Mouse (Mus musculus): Measurements from ENCODE around the gene C1rl. TPM values are rescaled to one million over a fixed set of nuclear protein-coding genes. Genes with fewer than 3 reads are reported as not detected.
"Not testable (repeated sequence)": the region's sequence is repeated elsewhere in the genome, so short reads cannot be mapped to it uniquely, and the experiment has no call there.

Gene C1rl
- polyA plus RNA-seq, 1 experiment from 2014 or later = 0.45 TPM

DNA sequence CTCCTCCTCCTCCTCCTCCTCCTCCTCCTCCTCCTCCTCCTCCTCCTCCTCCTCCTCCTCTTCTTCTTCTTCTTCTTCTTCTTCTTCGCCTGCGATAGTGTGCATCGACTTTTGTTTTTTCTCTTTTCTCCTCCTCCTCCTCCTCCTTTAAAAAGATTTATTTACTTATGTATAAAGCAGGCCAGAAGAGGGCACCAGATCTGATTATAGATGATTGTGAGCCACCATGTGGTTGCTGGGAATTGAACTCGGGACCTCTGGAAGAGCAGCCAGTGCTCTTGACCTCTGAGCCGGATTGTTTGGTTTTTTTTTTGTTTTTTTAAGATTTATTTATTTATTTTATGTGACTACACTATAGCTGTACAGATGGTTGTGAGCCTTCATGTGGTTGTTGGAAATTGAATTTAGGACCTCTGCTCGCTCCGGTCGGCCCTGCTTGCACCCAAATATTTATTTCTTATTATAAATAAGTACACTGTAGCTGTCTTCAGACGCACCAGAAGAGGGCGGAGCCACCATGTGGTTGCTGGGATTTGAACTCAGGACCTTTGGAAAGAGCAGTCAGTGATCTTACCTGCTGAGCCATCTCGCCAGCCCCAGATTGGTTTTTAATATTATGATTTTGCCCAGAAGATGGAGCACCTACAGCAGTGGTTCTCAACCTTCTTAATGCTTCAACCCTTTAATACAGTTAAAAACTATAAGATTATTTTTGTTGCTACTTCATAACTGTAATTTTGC lies 17.4 kb upstream of the C1rl start:
- H3K9me3 ChIP-seq; ATAC-seq (ENCODE audit: insufficient number of reproducible peaks, insufficient read depth, low FRiP score, low TSS enrichment); H3K27ac ChIP-seq; H3K9ac ChIP-seq; H3K27me3 ChIP-seq; H3K4me2 ChIP-seq (replicated peaks); H3K4me3 ChIP-seq; H3K36me3 ChIP-seq; H3K4me1 ChIP-seq: not testable (repeated sequence)
- WGBS = 83% methylated on average over 8 of the region's 11 CpGs

DNA sequence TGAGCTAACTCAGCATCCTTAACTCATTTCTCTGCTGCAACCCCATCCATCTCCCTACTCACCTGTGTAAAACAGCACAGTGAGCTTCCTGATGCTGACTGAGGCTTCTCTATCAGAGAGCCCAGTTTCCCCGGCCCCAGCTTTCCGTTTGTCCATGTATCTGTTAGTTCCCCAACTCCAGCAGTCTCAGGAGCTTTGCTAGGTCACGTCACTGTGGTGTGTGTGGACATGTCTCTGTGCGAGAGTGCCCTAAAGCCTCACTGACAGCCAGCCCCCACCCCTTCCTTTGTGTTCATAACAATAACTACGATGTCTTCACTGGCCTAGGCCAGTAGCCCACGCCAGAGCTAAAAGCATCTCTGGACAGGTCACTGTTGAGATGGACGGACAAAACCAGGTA lies 16.7 kb upstream of the C1rl start:
- Histone ChIP-seq H3K4me3 (no peak overlapping the region), H3K4me2 (replicated peaks) (no peak overlapping the region), H3K9ac (no peak overlapping the region), H3K27me3 (no peaks in the 10 kb centered on the region), H3K4me1 (no peaks in the 10 kb centered on the region), H3K36me3 (no peaks in the 10 kb centered on the region), H3K27ac (no peak overlapping the region), H3K9me3 (no peaks in the 10 kb centered on the region)
- no peak for ATAC-seq (ENCODE audit: insufficient number of reproducible peaks, insufficient read depth, low FRiP score, low TSS enrichment)
- WGBS = 77% methylated on average over 7 of the region's 7 CpGs

DNA sequence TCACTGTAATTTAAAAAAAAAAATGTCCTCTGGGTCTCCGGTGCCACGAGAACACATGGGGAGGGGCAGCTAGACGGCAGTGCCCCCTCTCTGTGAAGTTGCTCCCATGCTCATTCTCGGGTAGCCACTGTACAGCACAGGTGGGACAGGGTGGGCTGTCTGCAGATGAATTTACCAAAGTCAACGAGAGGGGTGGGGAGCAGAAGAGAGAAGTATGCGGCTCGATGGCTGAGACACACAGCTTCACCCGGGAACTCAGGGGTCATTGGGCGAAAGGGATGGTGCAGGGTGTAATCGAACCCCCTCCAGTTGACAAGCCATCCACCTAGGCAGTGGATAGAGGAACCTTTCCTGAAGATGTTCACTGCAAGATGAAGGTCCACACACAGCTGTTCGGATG lies 16.1 kb upstream of the C1rl start:
- H3K9ac ChIP-seq = no peak overlapping the region
- no peak for ATAC-seq (ENCODE audit: insufficient number of reproducible peaks, insufficient read depth, low FRiP score, low TSS enrichment)
- H3K27me3 ChIP-seq = no peaks in the 10 kb centered on the region
- H3K4me1 ChIP-seq = no peaks in the 10 kb centered on the region
- no peak overlapping the region for H3K27ac ChIP-seq
- no peaks in the 10 kb centered on the region for H3K9me3 ChIP-seq
- 82% methylated on average over 11 of the region's 11 CpGs for WGBS
- H3K4me2 ChIP-seq (replicated peaks) = no peak overlapping the region
- no peaks in the 10 kb centered on the region for H3K36me3 ChIP-seq
- no peak overlapping the region for H3K4me3 ChIP-seq

DNA sequence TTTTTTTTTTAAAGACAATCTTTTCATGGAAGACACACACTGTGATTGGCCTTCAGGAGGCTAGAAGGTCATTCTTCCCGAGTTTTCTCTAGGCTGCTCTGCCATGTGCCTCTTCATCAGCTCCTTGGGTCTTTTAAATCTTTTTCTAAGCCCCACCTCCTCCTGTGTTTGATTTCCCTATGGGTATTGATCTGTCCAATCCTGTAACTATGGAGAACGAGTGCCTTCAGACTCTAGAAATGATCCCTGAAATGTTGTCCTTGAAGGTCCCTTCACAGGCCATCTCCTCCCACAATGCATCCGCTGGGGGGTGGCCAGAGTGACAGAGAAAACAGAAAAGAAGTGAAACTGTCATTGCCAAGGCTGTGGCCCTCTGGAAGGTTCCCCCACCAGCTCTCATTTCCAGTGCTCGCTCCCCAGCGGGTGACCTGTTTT lies 15.7 kb upstream of the C1rl start:
- no peaks in the 10 kb centered on the region for H3K36me3 ChIP-seq
- H3K4me2 ChIP-seq (replicated peaks) = no peak overlapping the region
- no peak overlapping the region for H3K9ac ChIP-seq
- no peak overlapping the region for H3K4me3 ChIP-seq
- WGBS = 72% methylated on average over 5 of the region's 5 CpGs
- no peak overlapping the region for H3K27ac ChIP-seq
- H3K4me1 ChIP-seq = no peaks in the 10 kb centered on the region
- ATAC-seq (ENCODE audit: insufficient number of reproducible peaks, insufficient read depth, low FRiP score, low TSS enrichment) = no peak
- no peaks in the 10 kb centered on the region for H3K27me3 ChIP-seq
- H3K9me3 ChIP-seq = no peaks in the 10 kb centered on the region

DNA sequence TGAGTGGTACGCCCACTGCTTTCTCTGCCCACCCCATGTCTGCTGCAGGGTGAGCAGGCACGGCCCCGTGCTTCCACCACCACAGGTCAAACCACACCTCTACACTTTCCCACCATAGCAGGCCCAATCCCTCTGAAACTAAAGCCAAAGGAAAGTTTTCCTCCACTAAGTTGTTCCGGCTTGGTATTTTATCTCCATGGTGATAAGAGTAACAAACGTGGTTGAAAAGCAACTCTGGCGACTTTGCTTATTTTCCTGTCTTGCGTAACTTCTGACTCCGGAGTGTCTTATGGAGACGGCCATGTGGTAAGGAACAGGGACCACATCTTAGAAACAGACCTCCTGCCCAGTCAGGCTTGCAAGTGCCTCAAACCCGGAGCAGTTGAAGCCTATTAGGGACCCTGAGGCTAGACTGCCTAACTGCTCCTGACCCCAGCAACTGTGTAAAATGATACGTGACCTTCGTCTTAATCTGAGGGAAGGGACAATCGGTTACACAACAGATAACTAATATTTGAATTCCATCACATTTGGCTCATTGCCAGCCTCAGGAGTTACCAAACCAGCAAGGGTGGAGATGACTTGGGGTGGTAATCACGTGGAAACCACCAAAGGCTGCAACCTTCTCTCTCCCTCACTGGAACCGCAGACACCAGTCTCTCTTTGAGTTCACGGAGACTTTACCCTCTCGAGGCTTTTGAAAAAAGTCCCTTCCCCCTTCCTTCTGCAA lies 14.8 kb upstream of the C1rl start:
- Histone ChIP-seq H3K9me3 (no peaks in the 10 kb centered on the region), H3K4me3 (no peak overlapping the region), H3K36me3 (no peaks in the 10 kb centered on the region), H3K9ac (no peak overlapping the region), H3K27me3 (no peaks in the 10 kb centered on the region), H3K4me2 (replicated peaks) (no peak overlapping the region), H3K4me1 (no peaks in the 10 kb centered on the region), H3K27ac (no peak overlapping the region)
- ATAC-seq (ENCODE audit: insufficient number of reproducible peaks, insufficient read depth, low FRiP score, low TSS enrichment) = no peak
- 62% methylated on average over 17 of the region's 17 CpGs for WGBS

DNA sequence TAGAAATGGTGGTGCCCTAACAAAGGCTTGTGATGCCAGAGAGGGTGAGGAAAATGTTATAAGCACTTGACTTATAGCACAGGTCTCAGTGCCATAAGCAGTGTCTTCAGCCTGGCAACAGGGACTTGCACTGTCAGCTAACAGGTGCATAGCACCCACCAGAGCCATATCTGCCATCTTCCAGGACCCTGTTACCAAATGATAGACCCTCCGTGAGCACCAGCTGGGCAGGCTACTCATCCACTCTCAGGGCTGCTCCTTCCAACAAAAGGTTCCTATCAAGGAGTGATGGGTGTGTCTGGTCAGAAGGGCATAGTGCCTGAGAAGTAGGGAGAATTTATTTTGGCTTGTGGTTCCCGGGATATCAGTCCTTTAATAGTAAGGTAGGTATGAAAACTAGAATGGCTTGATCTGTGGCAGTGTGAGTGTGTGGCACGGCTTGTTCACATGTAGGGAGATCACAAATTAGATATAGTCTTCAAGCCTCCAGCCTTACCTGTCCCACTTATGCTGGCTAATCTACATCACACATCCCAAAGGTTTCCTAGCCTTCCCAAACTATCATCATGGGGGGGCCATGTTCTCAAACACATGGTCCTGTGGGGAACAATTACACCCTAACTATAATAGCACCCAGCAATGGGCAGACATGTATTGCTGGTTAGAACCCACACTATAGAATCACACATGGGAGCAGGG lies 13.9 kb upstream of the C1rl start:
- Histone ChIP-seq H3K36me3 (no peaks in the 10 kb centered on the region), H3K4me3 (no peak overlapping the region), H3K4me1 (no peaks in the 10 kb centered on the region), H3K4me2 (replicated peaks) (no peak overlapping the region), H3K27me3 (no peaks in the 10 kb centered on the region), H3K27ac (no peak overlapping the region), H3K9me3 (no peaks in the 10 kb centered on the region), H3K9ac (no peak overlapping the region)
- 87% methylated on average over 3 of the region's 3 CpGs for WGBS
- ATAC-seq (ENCODE audit: insufficient number of reproducible peaks, insufficient read depth, low FRiP score, low TSS enrichment) = no peak

DNA sequence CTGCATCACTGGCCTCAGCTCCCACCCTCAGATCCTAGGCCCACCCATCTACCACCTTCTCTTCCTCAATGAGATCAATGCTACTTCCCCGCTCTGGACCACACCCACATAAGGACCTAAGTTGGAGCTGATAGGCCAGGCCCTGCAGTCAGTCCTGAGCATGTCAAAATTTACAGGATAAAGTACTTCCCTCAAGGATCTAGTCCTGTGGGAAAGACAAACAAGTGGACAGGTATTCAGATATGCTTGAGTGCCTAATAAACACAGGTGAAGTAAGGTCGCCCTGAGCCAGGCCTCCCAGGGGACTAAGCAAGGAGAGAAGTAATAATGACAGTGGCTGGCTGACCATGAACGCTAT lies 13.4 kb upstream of the C1rl start:
- WGBS = 91% methylated on average over 3 of the region's 3 CpGs
- ATAC-seq (ENCODE audit: insufficient number of reproducible peaks, insufficient read depth, low FRiP score, low TSS enrichment) = no peak
- Histone ChIP-seq H3K4me3 (no peak overlapping the region), H3K9ac (no peak overlapping the region), H3K36me3 (no peaks in the 10 kb centered on the region), H3K27ac (no peak overlapping the region), H3K4me2 (replicated peaks) (no peak overlapping the region), H3K27me3 (no peaks in the 10 kb centered on the region), H3K4me1 (no peaks in the 10 kb centered on the region), H3K9me3 (no peaks in the 10 kb centered on the region)

DNA sequence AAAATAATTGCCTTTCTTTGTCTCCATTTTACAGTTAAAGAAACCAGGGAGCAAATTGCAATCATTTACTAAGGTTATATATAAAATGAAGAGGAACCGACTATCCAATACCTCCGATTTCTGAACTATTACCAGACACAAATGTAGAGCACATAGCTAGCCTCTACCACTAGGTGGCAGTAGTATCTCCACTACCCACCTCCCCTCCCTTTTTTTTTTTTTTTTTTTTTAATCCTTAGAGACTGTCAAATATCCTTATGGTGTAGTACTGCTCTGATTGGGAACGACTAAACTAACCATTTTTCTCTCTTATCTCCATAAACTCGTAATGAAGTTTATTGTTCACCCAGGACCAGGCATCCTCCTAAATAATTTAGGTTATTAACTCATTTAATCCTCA lies 12.6 kb upstream of the C1rl start:
- Histone ChIP-seq H3K4me1 (no peaks in the 10 kb centered on the region), H3K4me2 (replicated peaks) (no peak overlapping the region), H3K27me3 (no peaks in the 10 kb centered on the region), H3K27ac (no peak overlapping the region), H3K36me3 (no peaks in the 10 kb centered on the region), H3K9me3 (no peaks in the 10 kb centered on the region), H3K9ac (no peak overlapping the region), H3K4me3 (no peak overlapping the region)
- WGBS = 57% methylated on average over 4 of the region's 4 CpGs
- ATAC-seq (ENCODE audit: insufficient number of reproducible peaks, insufficient read depth, low FRiP score, low TSS enrichment) = no peak

DNA sequence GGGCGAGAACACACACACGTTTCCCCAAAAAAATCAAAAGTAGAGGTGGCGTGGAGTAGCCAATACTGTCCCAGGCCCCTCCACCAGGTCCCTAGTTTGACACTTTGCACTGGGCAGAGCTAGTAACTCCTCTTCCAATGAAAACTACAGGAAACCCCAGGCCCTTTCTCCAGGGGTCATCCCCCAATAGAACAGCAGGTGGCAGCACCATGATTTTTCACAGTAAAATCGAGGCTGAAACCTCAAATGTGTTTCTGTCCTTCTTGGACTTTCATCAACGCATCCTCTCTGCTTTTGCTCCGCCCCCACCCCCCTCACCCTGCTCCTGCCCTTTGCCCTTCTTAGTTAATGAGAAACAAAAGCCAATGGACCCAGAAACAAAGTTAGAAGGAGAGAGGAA lies 11.3 kb upstream of the C1rl start:
- WGBS = 24% methylated on average over 6 of the region's 6 CpGs
- no peak overlapping the region for H3K4me3 ChIP-seq
- no peaks in the 10 kb centered on the region for H3K27me3 ChIP-seq
- H3K36me3 ChIP-seq = no peaks in the 10 kb centered on the region
- H3K27ac ChIP-seq = no peak overlapping the region
- no peak overlapping the region for H3K9ac ChIP-seq
- H3K4me2 ChIP-seq (replicated peaks) = no peak overlapping the region
- H3K4me1 ChIP-seq = no peaks in the 10 kb centered on the region
- no peaks in the 10 kb centered on the region for H3K9me3 ChIP-seq
- ATAC-seq (ENCODE audit: insufficient number of reproducible peaks, insufficient read depth, low FRiP score, low TSS enrichment) = no peak

DNA sequence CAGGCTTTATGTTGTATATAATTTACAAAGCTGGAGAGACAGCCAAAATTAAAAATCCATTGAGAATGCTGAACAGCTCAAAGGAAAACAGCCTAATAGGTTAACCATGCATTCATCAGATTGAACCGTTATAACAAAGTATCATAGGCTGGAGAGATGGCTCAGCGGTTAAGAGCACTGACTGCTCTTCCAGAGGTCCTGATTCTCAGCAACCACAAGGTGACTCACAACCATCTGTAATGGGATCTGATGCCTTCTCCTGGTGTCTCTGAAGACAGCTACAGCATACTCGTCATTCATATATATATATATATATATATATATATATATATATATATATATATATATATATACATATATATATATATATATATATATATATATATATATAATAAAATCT lies 9.1 kb upstream of the C1rl start:
- not testable (repeated sequence) for H3K27me3 ChIP-seq, H3K9me3 ChIP-seq

DNA sequence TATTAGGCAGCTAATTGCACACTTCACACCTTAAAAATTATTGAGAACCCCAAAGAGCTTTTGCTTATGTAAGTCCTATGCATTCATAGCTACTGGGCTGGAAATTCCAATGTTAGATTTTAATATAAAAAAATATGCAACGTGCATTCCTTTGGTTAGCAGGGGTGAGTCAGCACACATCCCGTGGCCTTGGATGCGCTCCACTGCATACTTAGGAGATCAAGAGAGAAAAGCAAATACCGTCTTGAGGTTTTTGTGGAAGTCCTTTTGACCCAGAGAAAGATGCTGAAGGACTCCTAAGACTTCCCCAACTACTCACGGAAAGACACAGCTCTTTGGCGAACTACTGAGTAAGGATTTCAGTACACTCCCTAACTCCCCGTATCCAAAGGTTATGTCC lies 8.1 kb upstream of the C1rl start:
- ATAC-seq (ENCODE audit: insufficient number of reproducible peaks, insufficient read depth, low FRiP score, low TSS enrichment) = no peak
- H3K9me3 ChIP-seq = no peaks in the 10 kb centered on the region
- H3K4me2 ChIP-seq (replicated peaks) = peak overlapping the region; percentile 41; the same call in 1 of the 2 replicates
- H3K4me1 ChIP-seq = no peaks in the 10 kb centered on the region
- WGBS = 79% methylated on average over 7 of the region's 7 CpGs
- H3K9ac ChIP-seq = no peak overlapping the region
- no peaks in the 10 kb centered on the region for H3K36me3 ChIP-seq
- H3K27me3 ChIP-seq = no peaks in the 10 kb centered on the region
- no peak overlapping the region for H3K27ac ChIP-seq
- H3K4me3 ChIP-seq = no peak overlapping the region

More for the DNA sequence above, 9.1 kb upstream of the C1rl start:
- not testable (repeated sequence) for H3K27ac ChIP-seq; H3K4me2 ChIP-seq (replicated peaks); H3K4me3 ChIP-seq; H3K4me1 ChIP-seq; H3K36me3 ChIP-seq; ATAC-seq (ENCODE audit: insufficient number of reproducible peaks, insufficient read depth, low FRiP score, low TSS enrichment); H3K9ac ChIP-seq
- WGBS = 96% methylated on average over 3 of the region's 3 CpGs

All from embryonic facial prominence, embryonic 12.5 days (tissue).